Mouse (Mus musculus) ovary, postnatal 36 days (tissue): ENCODE data around the gene Gadd45b.

Source experiments
- DNase-seq: peaks from one replicate; pipeline ENCODE4 v3.0.0; 2022; ENCODE audit warnings: low spot score, mixed read lengths

The Gadd45b gene

DNA sequence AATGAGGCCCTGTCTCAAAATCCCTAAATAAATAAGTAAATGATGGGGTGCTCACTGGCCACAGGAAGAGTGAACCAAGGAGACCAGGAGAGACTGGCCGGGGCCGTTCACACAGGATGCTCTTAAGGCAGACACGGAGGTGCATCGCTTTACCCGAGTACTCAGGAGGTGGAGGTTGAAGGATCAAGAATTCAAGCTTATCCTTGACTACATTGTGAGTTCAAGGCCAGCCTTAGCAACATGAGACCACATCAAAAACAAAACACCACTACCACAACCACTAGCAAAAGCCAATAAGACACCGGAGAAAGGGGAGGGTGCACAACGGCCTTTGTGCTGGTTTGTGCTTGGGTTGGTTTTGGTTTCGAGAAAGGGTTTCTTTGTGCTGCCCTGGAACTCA is 26.5 kb downstream of the Gadd45b start:
- no peak for DNase-seq

GRCm38 (mm10) chr10:80956901-80957300 is 27.0 kb downstream of the Gadd45b start:
- no peak for DNase-seq

DNA sequence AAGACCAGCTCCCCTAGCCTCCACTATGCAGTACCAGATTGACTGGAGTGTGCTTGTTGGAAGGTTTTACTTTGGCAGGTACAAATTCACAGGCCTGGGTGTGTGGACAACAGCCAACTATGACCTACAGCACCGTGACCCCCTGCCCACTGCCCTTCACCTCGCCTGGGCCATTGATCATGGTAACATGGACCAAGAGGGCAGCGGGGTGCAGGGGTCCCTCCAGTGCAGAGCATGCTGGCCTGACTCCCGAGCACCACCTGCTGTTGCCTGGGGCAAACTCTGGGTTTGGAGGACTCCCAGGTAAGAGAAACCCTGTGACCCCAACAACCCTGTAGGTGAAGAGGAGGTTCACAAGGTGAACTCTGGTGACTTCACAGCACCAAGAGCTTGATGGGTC is 27.9 kb downstream of the Gadd45b start:
- no peak for DNase-seq

DNA sequence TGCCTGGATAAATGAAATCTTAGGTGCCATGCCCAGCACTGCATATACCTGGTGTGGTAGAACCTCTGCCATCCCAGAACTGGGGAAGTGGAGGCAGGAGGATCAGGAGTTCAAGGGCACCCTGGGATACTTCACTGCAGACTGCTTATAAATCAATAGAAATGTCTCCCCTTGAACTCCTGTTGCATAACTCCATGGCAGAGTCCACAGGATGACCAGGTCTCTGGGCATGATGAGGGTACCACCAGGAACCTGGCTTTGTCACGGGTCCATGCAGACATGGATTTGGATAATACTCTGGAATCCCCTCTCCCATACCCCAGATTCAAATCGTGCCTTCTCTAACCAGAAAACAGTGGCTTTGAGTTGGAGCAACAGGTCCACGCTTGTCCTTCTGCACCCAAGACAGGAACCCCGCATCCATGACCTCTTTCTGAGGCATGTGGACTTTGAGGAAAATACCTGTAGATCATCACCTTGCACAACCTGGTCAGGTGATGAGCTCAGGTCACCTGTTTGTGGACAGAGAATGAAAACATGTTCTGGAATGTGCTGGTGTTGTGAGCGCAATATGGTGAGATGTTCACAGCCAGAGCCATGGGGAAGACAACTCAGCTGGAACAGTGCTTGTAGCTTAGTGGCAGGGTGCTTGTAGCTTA is 29.2 kb downstream of the Gadd45b start:
- no peak for DNase-seq

GRCm38 (mm10) chr10:80960551-80961508 is 31.0 kb downstream of the Gadd45b start:
- peak; percentile 62 for DNase-seq

DNA sequence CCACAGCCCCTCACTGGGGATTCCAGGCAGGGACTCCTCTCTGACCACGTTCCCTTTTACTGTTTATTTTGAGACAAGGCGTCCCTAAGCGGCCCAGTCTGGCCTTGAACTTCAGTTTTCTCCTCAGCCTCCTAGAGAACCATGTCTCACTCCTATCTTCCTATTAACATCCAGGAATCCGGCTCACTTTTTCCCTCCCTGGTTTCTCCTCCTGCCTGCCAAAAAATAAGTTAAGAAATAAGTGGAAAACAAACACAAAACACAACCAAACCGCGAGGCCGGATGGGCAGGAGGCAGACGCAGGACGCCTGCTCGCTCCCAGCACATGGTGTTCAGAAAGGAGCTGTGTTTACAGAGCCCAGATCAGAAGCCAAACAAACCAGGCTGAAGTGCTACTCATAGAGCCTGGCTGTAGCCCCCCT is 32.2 kb downstream of the Gadd45b start:
- DNase-seq = peak; percentile 55

DNA sequence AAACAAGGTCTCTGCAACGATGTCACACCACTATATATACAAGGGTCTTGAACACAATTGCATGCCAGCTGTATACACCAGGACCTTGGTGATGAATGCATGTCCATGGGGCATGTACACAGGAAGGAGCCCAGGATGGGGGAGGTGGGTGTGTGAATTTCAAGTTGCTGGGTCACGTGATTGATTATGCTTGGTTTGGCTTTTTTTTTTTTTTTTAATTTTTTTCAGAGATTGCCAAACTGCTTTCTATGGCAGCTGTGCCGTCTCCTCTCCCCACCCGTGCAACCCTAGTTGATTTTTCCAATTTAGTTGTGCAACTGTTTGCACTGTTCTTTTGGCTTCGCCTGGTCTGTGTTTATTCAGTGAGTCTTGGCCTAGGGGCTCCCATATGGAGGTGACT is 32.7 kb downstream of the Gadd45b start:
- DNase-seq = no peak

GRCm38 (mm10) chr10:80963031-80963975 is 33.4 kb downstream of the Gadd45b start:
- peak; percentile 48 for DNase-seq

DNA sequence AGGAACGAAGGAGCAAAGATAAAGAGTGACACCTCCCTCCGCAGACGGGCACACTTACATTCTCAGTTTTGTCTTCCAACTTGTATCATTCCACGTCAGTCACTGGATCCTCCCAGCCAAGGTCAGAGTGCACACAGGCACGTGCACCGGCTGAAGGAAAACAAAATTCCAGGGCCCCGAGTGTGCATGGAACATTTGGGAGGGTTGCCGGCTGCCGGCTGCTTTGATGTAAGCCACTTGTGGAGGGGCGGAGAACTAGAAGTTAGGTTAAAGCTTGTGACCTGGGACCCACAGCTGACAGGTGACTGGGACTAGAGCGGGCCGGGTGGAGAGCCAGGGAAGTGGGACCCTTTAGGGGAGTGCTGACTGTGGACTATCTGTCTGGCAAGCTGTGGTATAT is 36.4 kb downstream of the Gadd45b start:
- peak; percentile 53 for DNase-seq

- peak; percentile 57 for DNase-seq
Measured at GRCm38 (mm10) chr10:80967101-80967656, 37.3 kb downstream of the Gadd45b start.

DNA sequence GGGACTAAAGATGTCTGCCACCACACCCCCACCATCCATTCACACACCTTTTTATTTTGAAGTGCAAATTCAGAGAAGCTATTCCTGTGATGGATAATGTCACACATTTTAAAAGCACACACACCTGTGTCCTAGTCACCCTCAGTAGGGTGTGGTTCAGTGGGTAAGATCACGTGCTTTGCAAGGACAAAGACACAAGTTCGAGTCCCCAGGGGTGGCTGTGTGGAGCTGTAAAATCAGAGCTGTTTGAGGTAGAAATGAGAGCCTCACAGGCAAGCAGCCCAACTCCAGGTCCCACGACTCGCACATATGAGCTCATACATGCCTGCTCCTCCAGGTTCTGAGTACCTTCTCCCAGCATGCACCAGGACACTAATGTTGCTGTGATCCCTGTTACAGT is 38.2 kb downstream of the Gadd45b start:
- DNase-seq = no peak

GRCm38 (mm10) chr10:80969298-80969697 is 39.4 kb downstream of the Gadd45b start:
- no peak for DNase-seq

DNA sequence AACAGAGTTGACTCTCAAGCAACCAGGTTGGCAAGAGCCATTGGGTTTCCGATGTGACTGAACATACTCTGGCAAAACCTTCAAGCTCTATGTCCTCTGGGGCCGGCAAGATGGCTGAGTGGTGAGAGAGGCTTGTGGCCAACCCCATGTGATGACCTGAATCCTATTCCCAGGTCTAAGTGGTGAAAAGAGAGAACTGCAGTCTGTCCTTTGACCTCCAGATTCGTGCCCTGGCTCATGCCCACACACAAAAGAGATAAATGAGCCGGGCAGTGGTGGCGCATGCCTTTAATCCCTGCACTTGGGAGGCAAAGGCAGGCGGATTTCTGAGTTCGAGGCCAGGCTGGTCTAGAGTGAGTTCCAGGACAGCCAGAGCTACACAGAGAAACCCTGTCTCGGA is 40.3 kb downstream of the Gadd45b start:
- DNase-seq = no peak

DNA sequence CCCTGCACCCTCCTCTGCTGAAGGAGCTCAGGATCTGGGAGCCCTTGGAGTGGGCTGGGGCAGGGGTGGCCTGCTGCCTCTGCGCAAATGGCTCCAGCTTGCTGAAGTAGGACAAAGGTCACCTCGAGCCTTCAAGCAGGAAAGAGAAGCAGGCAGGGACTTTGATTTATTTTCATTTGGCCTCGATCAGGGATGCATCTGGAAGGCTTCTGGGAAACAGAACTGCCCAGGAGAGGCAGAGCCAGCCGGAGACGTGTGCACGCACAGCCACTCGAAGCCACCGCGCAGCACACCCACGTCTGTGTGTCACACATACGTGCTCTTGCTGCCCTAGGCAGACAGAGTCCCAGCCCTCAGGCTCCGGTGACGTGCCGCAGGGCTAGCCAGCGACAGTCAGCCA is 41.7 kb downstream of the Gadd45b start:
- no peak for DNase-seq

DNA sequence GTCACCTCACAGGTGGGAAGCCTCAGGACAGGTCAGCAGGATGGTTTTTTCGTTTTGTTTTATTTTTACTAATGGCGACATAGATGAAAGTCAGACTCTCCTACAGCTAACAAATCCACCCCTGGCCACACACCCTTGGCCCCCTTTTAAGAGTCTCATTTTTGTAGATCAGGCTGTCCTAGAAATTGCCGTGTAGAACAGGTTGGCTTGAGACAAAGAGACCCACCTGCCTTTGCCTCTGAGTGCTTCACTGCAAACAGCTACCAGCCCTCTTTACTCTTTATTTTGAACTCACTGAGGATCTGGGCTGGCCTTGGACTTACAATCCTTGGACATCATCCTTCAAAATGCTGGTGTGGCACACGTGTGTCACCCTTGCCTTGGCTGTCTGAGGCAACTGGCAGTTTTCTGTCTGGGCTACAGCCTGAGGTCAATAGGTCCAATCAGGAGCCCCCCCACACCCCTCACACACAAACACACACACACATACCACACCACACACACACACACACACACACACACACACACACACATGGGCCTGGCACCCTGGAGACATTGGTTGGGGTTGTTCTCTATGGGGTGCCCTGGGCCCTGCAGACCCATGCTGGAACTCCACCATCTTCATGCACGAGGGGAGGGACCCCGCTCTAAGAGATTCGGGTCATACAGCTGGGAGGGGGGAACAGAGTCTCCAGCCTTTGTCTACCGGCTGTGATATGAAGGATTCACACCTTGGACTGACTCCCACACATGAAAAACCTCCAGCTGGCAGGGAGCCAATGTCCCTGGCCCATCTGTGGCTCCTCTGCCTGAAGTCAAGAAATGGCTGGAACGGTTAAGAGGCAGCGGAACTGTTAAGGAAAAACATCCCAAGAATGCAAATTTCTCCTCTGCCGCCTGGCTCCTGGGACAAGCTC is 42.5 kb downstream of the Gadd45b start:
- DNase-seq = peak; percentile 63

DNA sequence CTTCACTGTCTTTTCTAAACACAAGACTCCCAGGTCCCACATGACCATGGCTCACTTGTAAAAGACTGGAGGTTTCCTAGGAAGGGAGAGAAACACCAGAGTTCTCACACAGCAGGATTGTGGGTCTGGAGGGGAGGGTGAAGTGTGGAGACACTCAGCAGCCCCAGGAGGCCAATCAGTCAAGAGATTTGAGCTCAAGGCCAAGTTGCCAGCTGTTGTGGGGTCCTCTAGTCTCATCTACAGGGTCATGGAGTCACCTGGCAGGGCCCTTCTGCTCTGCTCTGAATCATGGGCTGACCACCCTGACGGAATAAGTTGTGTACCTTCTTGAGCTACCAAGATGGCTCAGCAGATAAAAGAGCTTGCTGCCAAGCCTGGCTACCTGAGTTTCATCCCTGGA is 43.8 kb downstream of the Gadd45b start:
- DNase-seq = no peak

DNA sequence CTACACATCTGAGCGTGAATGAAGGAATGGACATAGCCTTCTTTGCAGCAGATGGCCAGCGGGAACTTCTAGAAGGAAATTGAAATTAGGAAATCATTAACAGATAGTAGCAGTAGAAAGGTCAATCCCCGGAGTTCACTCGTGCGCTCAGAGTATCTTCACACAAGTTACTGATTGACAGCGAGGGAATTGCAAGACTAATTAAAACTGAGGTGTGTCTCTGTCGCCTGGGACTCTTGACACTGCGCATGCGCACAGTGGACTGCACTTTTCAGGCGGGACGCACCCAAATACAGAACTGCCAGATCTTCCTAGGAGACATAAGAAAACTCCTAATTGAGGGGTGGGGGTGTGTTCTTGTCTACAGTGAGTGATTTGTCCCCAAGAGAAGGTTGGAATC is 45.6 kb downstream of the Gadd45b start:
- DNase-seq = no peak

DNA sequence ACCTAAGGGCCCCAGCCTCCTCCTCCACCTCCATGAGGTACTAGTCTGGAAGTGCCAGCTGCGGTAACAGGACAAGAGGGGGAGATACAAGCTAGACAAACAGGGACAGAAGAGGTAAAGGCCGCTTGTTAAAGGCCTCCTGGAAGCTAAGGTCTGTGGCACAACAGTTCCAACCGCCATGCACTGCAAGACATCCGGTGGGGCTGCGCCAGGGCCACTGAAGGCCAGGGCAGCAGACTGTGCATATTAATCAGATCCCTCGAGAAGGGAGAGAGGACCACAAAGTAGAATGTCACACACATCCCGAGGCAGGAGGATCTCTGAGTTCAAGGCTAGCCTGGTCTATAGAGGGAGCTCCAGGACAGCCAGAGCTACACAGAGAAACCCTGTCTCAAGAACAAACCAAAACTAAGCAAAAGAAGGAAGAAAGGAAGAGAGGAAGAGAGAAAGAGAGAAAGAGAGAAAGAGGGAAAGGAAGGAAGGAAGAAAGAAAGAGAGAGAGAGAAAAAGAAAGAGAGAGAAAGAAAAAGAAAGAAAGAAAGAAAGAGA is 51.8 kb downstream of the Gadd45b start:
- no peak for DNase-seq
